Mouse (Mus musculus): ENCODE measurements at regions not wholly inside any gene's neighbourhood (a gene's known extent, or its start where the extent isn't known, plus 50 kb on each side); places are given as distances from the start of the nearest gene placed in this dataset.

- no peak for DNase-seq (ENCODE audit: low spot score)
Observed at GRCm38 (mm10) chr6:14407754-14408153, 347.3 kb downstream of the Ppp1r3a start.

- DNase-seq (ENCODE audit: low spot score): no peak
Observed at GRCm38 (mm10) chr6:14358280-14358679, 396.8 kb downstream of the Ppp1r3a start.
